Comparison of ENCODE assay signal across 22 mouse cellular contexts in the genomic region with DNA sequence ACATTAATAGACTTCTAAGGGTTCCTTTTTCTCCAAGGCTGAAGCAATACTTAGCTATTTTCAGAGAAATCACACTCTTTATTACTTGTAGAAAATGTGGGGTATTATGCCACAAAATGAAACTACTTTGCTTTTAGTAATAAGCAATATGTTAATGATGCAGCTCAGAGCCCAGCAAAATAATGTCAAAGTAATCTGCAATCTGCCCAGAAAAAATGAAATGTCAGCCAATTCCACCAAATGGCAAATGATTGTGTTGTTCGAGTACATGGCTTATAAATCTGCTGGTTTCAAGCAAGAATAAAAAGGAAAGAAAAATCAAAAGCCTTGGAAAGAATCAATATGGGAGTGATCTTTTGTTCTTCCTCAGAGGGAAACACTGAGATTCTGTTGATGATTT.
DNase-seq lines count a peak whose midpoint lies in the region; ATAC-seq and TF ChIP-seq lines count a peak whose summit lies in the region.
"Had no signal": no experiment of that assay in that cellular context is flagged by ENCODE, and none has a peak within 500 bp of the region (broad histone marks: within the 10 kb centered on the region; RNA-seq: fewer than 3 reads in every experiment).

No protein-coding gene starts in this region.

- no peak overlapping the region for H3K9ac ChIP-seq in forebrain, embryonic 15.5 days (replicated peaks)
- no peak overlapping the region for H3K9ac ChIP-seq in forebrain, embryonic 11.5 days (ENCODE audit: low read length)
- H3K9ac ChIP-seq: limb, embryonic 13.5 days; liver, embryonic 13.5 days; lung, embryonic 14.5 days; midbrain, embryonic 12.5 days; neural tube, embryonic 12.5 days had no signal

- H3K27ac ChIP-seq in forebrain, embryonic 15.5 days (replicated peaks), result peak overlapping the region; percentile 41; the same call in 1 of the 2 replicates
- no peak overlapping the region for H3K27ac ChIP-seq in forebrain, embryonic 11.5 days (ENCODE audit: low read depth, low read length)
- peak overlapping the region; percentile 36; the same call in 1 of the 2 replicates for H3K27ac ChIP-seq in left cerebral cortex, adult 2 months
- H3K27ac ChIP-seq: heart, adult 2 months; hindbrain, postnatal 0 days; limb, embryonic 13.5 days; liver, embryonic 13.5 days; macrophage; midbrain, embryonic 12.5 days; neural tube, embryonic 12.5 days had no signal

- WGBS in forebrain, embryonic 15.5 days, result 24% methylated on average over 1 of the region's 1 CpGs
- 76% methylated on average over 1 of the region's 1 CpGs for WGBS in forebrain, embryonic 11.5 days

- H3K4me2 ChIP-seq in forebrain, embryonic 15.5 days (replicated peaks), result no peak overlapping the region
- no peak overlapping the region for H3K4me2 ChIP-seq in forebrain, embryonic 11.5 days (ENCODE audit: low read depth, low read length, severe bottlenecking)
- H3K4me2 ChIP-seq: limb, embryonic 13.5 days; liver, embryonic 13.5 days; lung, embryonic 14.5 days; midbrain, embryonic 12.5 days; neural tube, embryonic 12.5 days had no signal

- TF ChIP-seq CTCF in left cerebral cortex, adult 2 months (IDR thresholded peaks at IDR 0.05), result no peak

- no peak overlapping the region for H3K4me3 ChIP-seq in forebrain, embryonic 15.5 days
- H3K4me3 ChIP-seq in forebrain, embryonic 11.5 days (ENCODE audit: low read depth, low read length), result no peak overlapping the region
- no peak overlapping the region for H3K4me3 ChIP-seq in left cerebral cortex, adult 2 months
- H3K4me3 ChIP-seq: heart, adult 2 months; limb, embryonic 13.5 days; liver, embryonic 13.5 days; midbrain, embryonic 12.5 days; neural tube, embryonic 12.5 days had no signal

- peak; percentile 19; the same call in 1 of the 2 replicates for ATAC-seq in forebrain, embryonic 15.5 days (replicated peaks)
- ATAC-seq in forebrain, embryonic 11.5 days (replicated peaks; ENCODE audit: low FRiP score), result no peak
- ATAC-seq: hindbrain, postnatal 0 days; intestine, postnatal 0 days had no signal

- no peaks in the 10 kb centered on the region for H3K27me3 ChIP-seq in forebrain, embryonic 15.5 days
- no peaks in the 10 kb centered on the region for H3K27me3 ChIP-seq in forebrain, embryonic 11.5 days (ENCODE audit: control insufficient read depth, insufficient read depth, low read length)
- H3K27me3 ChIP-seq: limb, embryonic 13.5 days; liver, embryonic 13.5 days; midbrain, embryonic 12.5 days; neural tube, embryonic 12.5 days had no signal

- no peaks in the 10 kb centered on the region for H3K36me3 ChIP-seq in forebrain, embryonic 15.5 days
- H3K36me3 ChIP-seq in forebrain, embryonic 11.5 days (ENCODE audit: control insufficient read depth, insufficient read depth, low read length), result no peaks in the 10 kb centered on the region
- H3K36me3 ChIP-seq: limb, embryonic 13.5 days; liver, embryonic 13.5 days; midbrain, embryonic 12.5 days; neural tube, embryonic 12.5 days had no signal

- H3K4me1 ChIP-seq in forebrain, embryonic 15.5 days, result peaks cover 3% of the 10 kb centered on the region; the same call in 1 of the 2 replicates
- H3K4me1 ChIP-seq in forebrain, embryonic 11.5 days (replicated peaks; ENCODE audit: control insufficient read depth, insufficient read depth, low read length), result no peaks in the 10 kb centered on the region
- H3K4me1 ChIP-seq: limb, embryonic 13.5 days; liver, embryonic 13.5 days; midbrain, embryonic 12.5 days; neural tube, embryonic 12.5 days had no signal

- intact Hi-C loops in left cerebral cortex, adult 2 months (cut with DNase I), result no loop called here
- intact Hi-C loops in left cerebral cortex, postnatal 36 days (cut with DNase I), result no loop called here

- H3K9me3 ChIP-seq in forebrain, embryonic 15.5 days, result no peaks in the 10 kb centered on the region
- no peaks in the 10 kb centered on the region for H3K9me3 ChIP-seq in forebrain, embryonic 11.5 days (ENCODE audit: control insufficient read depth, low read length)
- H3K9me3 ChIP-seq: limb, embryonic 13.5 days; liver, embryonic 13.5 days; midbrain, embryonic 12.5 days; neural tube, embryonic 12.5 days had no signal

- DNase-seq in forebrain, embryonic 11.5 days (ENCODE audit: low spot score), result no peak
- DNase-seq in left cerebral cortex, adult 2 months (ENCODE audit: extremely low spot score in 1 of 2, low spot score in 2 of 2), result no peak
- no peak for DNase-seq in left cerebral cortex, postnatal 36 days (ENCODE audit: low spot score in 2 of 2)
- DNase-seq in cerebellum, adult 9-11 months, result peak; percentile 50
- DNase-seq in gastrocnemius, adult 8-10 months (ENCODE audit: low spot score in 2 of 2), result no peak
- DNase-seq in right cerebral cortex, postnatal 4 days, result no peak
- DNase-seq: adrenal gland, postnatal 36 days; B cell, adult 2 months; gastrocnemius, postnatal 25 days; heart, adult 2 months; heart, postnatal 4 days; liver, embryonic 13.5 days; lung, embryonic 14.5 days; right cerebral cortex, adult 18-20 months; thymus, postnatal 36 days had no signal
